Mouse (Mus musculus) intestine, postnatal 0 days (tissue): ENCODE data around the gene Vcl. TPM values are rescaled to one million over a fixed set of nuclear protein-coding genes. Genes with fewer than 3 reads are reported as not detected.
A peak's percentile ranks its signal among the peaks of the same experiment; 100 is the strongest.

Experiments used
- ATAC-seq: fragments of 200-750 bp; cut with Nextera tagmentation; 2 replicates; pipeline ENCODE4 v1.8.0; 2017; ENCODE audit warnings: mild to moderate bottlenecking, moderate TSS enrichment, moderate library complexity
- H3K27ac ChIP-seq: fragments of 300-500 bp; sonication (generic); 2 replicates; pipeline ENCODE4 v1.5.1; 2014; ENCODE audit warnings: mild to moderate bottlenecking, low read depth, low read length, moderate library complexity
- H3K27me3 ChIP-seq: fragments of 300-500 bp; sonication (generic); replicated peaks from 2 replicates; pipeline ENCODE4 v1.6.1; 2014; ENCODE audit warnings: low read length, mixed read lengths; ENCODE audit not compliant: control insufficient read depth, insufficient read depth
- H3K36me3 ChIP-seq: fragments of 300-500 bp; sonication (generic); 2 replicates; pipeline ENCODE4 v1.6.1; 2014; ENCODE audit warnings: mild to moderate bottlenecking, moderate library complexity; ENCODE audit not compliant: control insufficient read depth, insufficient read depth
- H3K4me1 ChIP-seq: fragments of 300-500 bp; sonication (generic); replicated peaks from 2 replicates; pipeline ENCODE4 v1.6.1; 2014; ENCODE audit warnings: antibody characterized with exemption, low read length, mixed read lengths; ENCODE audit not compliant: control insufficient read depth, insufficient read depth
- H3K4me2 ChIP-seq: fragments of 300-500 bp; sonication (generic); replicated peaks from 2 replicates; pipeline ENCODE4 v1.6.1; 2014; ENCODE audit warnings: low read depth, mild to moderate bottlenecking, moderate library complexity
- H3K4me3 ChIP-seq: fragments of 300-500 bp; sonication (generic); 2 replicates; pipeline ENCODE4 v1.5.1; 2014; ENCODE audit warnings: low read depth, low read length
- H3K9ac ChIP-seq: fragments of 300-500 bp; sonication (generic); 2 replicates; pipeline ENCODE4 v1.6.1; 2014; ENCODE audit warnings: mild to moderate bottlenecking, low read depth, low read length
- H3K9me3 ChIP-seq: fragments of 300-500 bp; sonication (generic); 2 replicates; pipeline ENCODE4 v1.6.1; 2016; ENCODE audit warnings: mixed run types; ENCODE audit not compliant: control insufficient read depth
- CTCF ChIP-seq: sonication (generic); IDR thresholded peaks from 2 replicates; pipeline ENCODE4 v1.5.1; 2016; ENCODE audit warnings: low read depth, mild to moderate bottlenecking, control low read depth, antibody characterized with exemption, moderate library complexity
- WGBS: fragments of 180-500 bp; shearing (Covaris S2); extraction: QIAGEN DNeasy Blood & Tissue Kit; methylation state at CpG from one replicate; pipeline ENCODE4 v1.1.7; 2014; 5-methylcytosine and 5-hydroxymethylcytosine counted together
- polyA plus RNA-seq: library from polyadenylated mRNA; unstranded; fragments of >200 nt; fragmentation: Nextera tagmentation; extraction: Ambion mirVana; gene quantifications from 2 replicates; pipeline ENCODE4 v1.2.1, GENCODE M21; 2015

Gene Vcl
- polyA plus RNA-seq, 1 experiment from 2014 or later, result 33.9 TPM

- Histone ChIP-seq H3K9ac (no peak overlapping the region), H3K4me3 (no peak overlapping the region), H3K27me3 (no peaks in the 10 kb centered on the region), H3K36me3 (peaks cover 64% of the 10 kb centered on the region), H3K4me1 (no peaks in the 10 kb centered on the region), H3K27ac (no peak overlapping the region), H3K4me2 (no peak overlapping the region), H3K9me3 (no peaks in the 10 kb centered on the region)
- no peak for TF ChIP-seq CTCF
- ATAC-seq, result no peak
- 85% methylated on average over 5 of the region's 5 CpGs for WGBS
These were observed 84.7 kb downstream of the Vcl start for GRCm38 (mm10) chr14:21013800-21014334.

GRCm38 (mm10) chr14:21017871-21018270 lies 88.7 kb downstream of the Vcl start:
- no peak for ATAC-seq
- TF ChIP-seq CTCF, result no peak
- Histone ChIP-seq H3K4me1 (no peaks in the 10 kb centered on the region), H3K4me2 (no peak overlapping the region), H3K27me3 (no peaks in the 10 kb centered on the region), H3K36me3 (peaks cover 71% of the 10 kb centered on the region), H3K4me3 (no peak overlapping the region), H3K27ac (no peak overlapping the region), H3K9ac (no peak overlapping the region), H3K9me3 (no peaks in the 10 kb centered on the region)
- WGBS, result 89% methylated on average over 5 of the region's 5 CpGs

GRCm38 (mm10) chr14:21018977-21019376 lies 89.8 kb downstream of the Vcl start:
- Histone ChIP-seq H3K4me1 (no peaks in the 10 kb centered on the region), H3K9me3 (no peaks in the 10 kb centered on the region), H3K27me3 (no peaks in the 10 kb centered on the region), H3K36me3 (peaks cover 73% of the 10 kb centered on the region), H3K4me3 (no peak overlapping the region), H3K4me2 (no peak overlapping the region), H3K27ac (no peak overlapping the region), H3K9ac (no peak overlapping the region)
- no peak for ATAC-seq
- WGBS, result 62% methylated on average over 3 of the region's 3 CpGs
- peak; percentile 68 for TF ChIP-seq CTCF

GRCm38 (mm10) chr14:21020435-21020834 lies 91.2 kb downstream of the Vcl start:
- Histone ChIP-seq H3K36me3 (peaks cover 75% of the 10 kb centered on the region), H3K27ac (no peak overlapping the region), H3K27me3 (no peaks in the 10 kb centered on the region), H3K4me3 (no peak overlapping the region), H3K9ac (no peak overlapping the region), H3K4me1 (no peaks in the 10 kb centered on the region), H3K4me2 (no peak overlapping the region), H3K9me3 (no peaks in the 10 kb centered on the region)
- 89% methylated on average over 8 of the region's 8 CpGs for WGBS
- TF ChIP-seq CTCF, result no peak
- ATAC-seq, result no peak

- peaks cover 79% of the 10 kb centered on the region for H3K36me3 ChIP-seq
- TF ChIP-seq CTCF, result no peak
These were observed 98.3 kb downstream of the Vcl start for GRCm38 (mm10) chr14:21027542-21027941.

GRCm38 (mm10) chr14:21029025-21029659 lies 99.9 kb downstream of the Vcl start:
- 89% methylated on average over 11 of the region's 11 CpGs for WGBS
- H3K27me3 ChIP-seq, result no peaks in the 10 kb centered on the region
- no peak overlapping the region for H3K27ac ChIP-seq
- no peak for ATAC-seq
- no peak overlapping the region for H3K4me3 ChIP-seq
- TF ChIP-seq CTCF, result no peak
- H3K9ac ChIP-seq, result no peak overlapping the region
- no peaks in the 10 kb centered on the region for H3K4me1 ChIP-seq
- no peak overlapping the region for H3K4me2 ChIP-seq
- H3K36me3 ChIP-seq, result peaks cover 78% of the 10 kb centered on the region
- H3K9me3 ChIP-seq, result no peaks in the 10 kb centered on the region

More at GRCm38 (mm10) chr14:21027542-21027941, 98.3 kb downstream of the Vcl start:
- Histone ChIP-seq H3K9me3 (no peaks in the 10 kb centered on the region), H3K27me3 (no peaks in the 10 kb centered on the region), H3K9ac (no peak overlapping the region), H3K4me1 (no peaks in the 10 kb centered on the region), H3K4me3 (no peak overlapping the region), H3K4me2 (no peak overlapping the region), H3K27ac (no peak overlapping the region)
- ATAC-seq, result no peak
